Mouse (Mus musculus): ENCODE data around the gene Atp6v0d1. TPM values are rescaled to one million over a fixed set of nuclear protein-coding genes. Genes with fewer than 3 reads are reported as not detected.

Atp6v0d1 gene
- polyA plus RNA-seq, 2 experiments, result 40.1 to 46.3 TPM

GRCm38 (mm10) chr8:105609771-105610170 lies 43.9 kb upstream of the Atp6v0d1 start:
- ATAC-seq (ENCODE audit: insufficient read depth) (no peak), DNase-seq (ENCODE audit: low read depth in 3 of 3, low spot score in 3 of 3) (no peak)
- 0 out of 2 replicates have a peak overlapping the region, but pooled peaks have one; percentile 18 for H3K9ac ChIP-seq (replicated peaks)
- peak overlapping the region; percentile 51 for H3K4me2 ChIP-seq (ENCODE audit: low read depth)
- peak overlapping the region; percentile 48 for H3K27ac ChIP-seq
- WGBS (ENCODE audit: insufficient replicate concordance), result 5% methylated on average over 4 of the region's 4 CpGs
- no peak overlapping the region for H3K4me3 ChIP-seq (ENCODE audit: insufficient read depth in 1 of 2, low read depth in 2 of 2, low read length in 2 of 2)
- no peaks in the 10 kb centered on the region for H3K36me3 ChIP-seq (replicated peaks; ENCODE audit: control insufficient read depth, insufficient read depth, low read depth)
- H3K9me3 ChIP-seq (ENCODE audit: control insufficient read depth, low read length), result no peaks in the 10 kb centered on the region
- no peaks in the 10 kb centered on the region for H3K27me3 ChIP-seq (ENCODE audit: control insufficient read depth, insufficient read depth, low read length)
- peaks cover 39 to 51% of the 10 kb centered on the region in 2 experiments for H3K4me1 ChIP-seq (replicated peaks; ENCODE audit: control insufficient read depth in 2 of 2, insufficient read depth in 2 of 2, low read length in 1 of 2)
- no peak for TF ChIP-seq EP300 (IDR thresholded peaks at IDR 0.05; ENCODE audit: low read depth)

GRCm38 (mm10) chr8:105609355-105609754 lies 43.5 kb upstream of the Atp6v0d1 start:
- Histone ChIP-seq H3K27ac (peak overlapping the region; percentile 48), H3K36me3 (replicated peaks; ENCODE audit: control insufficient read depth, insufficient read depth, low read depth) (no peaks in the 10 kb centered on the region), H3K9me3 (ENCODE audit: control insufficient read depth, low read length) (no peaks in the 10 kb centered on the region), H3K4me3 (ENCODE audit: insufficient read depth in 1 of 2, low read depth in 2 of 2, low read length in 2 of 2) (no peak overlapping the region), H3K9ac (replicated peaks) (0 out of 2 replicates have a peak overlapping the region, but pooled peaks have one; percentile 18), H3K4me1 (replicated peaks; ENCODE audit: control insufficient read depth in 2 of 2, insufficient read depth in 2 of 2, low read length in 1 of 2) (peaks cover 43 to 56% of the 10 kb centered on the region in 2 experiments), H3K4me2 (ENCODE audit: low read depth) (peak overlapping the region; percentile 51), H3K27me3 (ENCODE audit: control insufficient read depth, insufficient read depth, low read length) (no peaks in the 10 kb centered on the region)
- ATAC-seq (ENCODE audit: insufficient read depth) (peak; percentile 59), DNase-seq (ENCODE audit: low read depth in 3 of 3, low spot score in 3 of 3) (peak; percentile 50 to 64 (median 55))
- 6% methylated on average over 2 of the region's 2 CpGs for WGBS (ENCODE audit: insufficient replicate concordance)
- TF ChIP-seq CTCF (IDR thresholded peaks at IDR 0.05; ENCODE audit: low read depth) (no peak), EP300 (IDR thresholded peaks at IDR 0.05; ENCODE audit: low read depth) (peak; percentile 96)

GRCm38 (mm10) chr8:105607684-105608083 lies 41.8 kb upstream of the Atp6v0d1 start:
- Histone ChIP-seq H3K4me3 (ENCODE audit: insufficient read depth in 1 of 2, low read depth in 2 of 2, low read length in 2 of 2) (no peak overlapping the region), H3K27ac (no peak overlapping the region)
- no peak for TF ChIP-seq EP300 (IDR thresholded peaks at IDR 0.05; ENCODE audit: low read depth)
- TF ChIP-seq CTCF (IDR thresholded peaks at IDR 0.05; ENCODE audit: low read depth), result peak; percentile 83

GRCm38 (mm10) chr8:105607062-105607461 lies 41.2 kb upstream of the Atp6v0d1 start:
- peaks cover 41 to 56% of the 10 kb centered on the region in 2 experiments for H3K4me1 ChIP-seq (replicated peaks; ENCODE audit: control insufficient read depth in 2 of 2, insufficient read depth in 2 of 2, low read length in 1 of 2)
- 5% methylated on average over 10 of the region's 10 CpGs for WGBS (ENCODE audit: insufficient replicate concordance)

More at GRCm38 (mm10) chr8:105607684-105608083, 41.8 kb upstream of the Atp6v0d1 start:
- DNase-seq (ENCODE audit: low read depth in 3 of 3, low spot score in 3 of 3), result peak; percentile 51 to 62 (median 59)
- 5% methylated on average over 4 of the region's 4 CpGs for WGBS (ENCODE audit: insufficient replicate concordance)
- peaks cover 41 to 58% of the 10 kb centered on the region in 2 experiments for H3K4me1 ChIP-seq (replicated peaks; ENCODE audit: control insufficient read depth in 2 of 2, insufficient read depth in 2 of 2, low read length in 1 of 2)
- H3K9ac ChIP-seq (replicated peaks), result no peak overlapping the region
- ATAC-seq (ENCODE audit: insufficient read depth), result no peak
- H3K27me3 ChIP-seq (ENCODE audit: control insufficient read depth, insufficient read depth, low read length), result no peaks in the 10 kb centered on the region
- H3K9me3 ChIP-seq (ENCODE audit: control insufficient read depth, low read length), result no peaks in the 10 kb centered on the region
- H3K36me3 ChIP-seq (replicated peaks; ENCODE audit: control insufficient read depth, insufficient read depth, low read depth), result no peaks in the 10 kb centered on the region
- H3K4me2 ChIP-seq (ENCODE audit: low read depth), result peak overlapping the region; percentile 99; the same call in 1 of the 2 replicates

GRCm38 (mm10) chr8:105606189-105607023 lies 40.6 kb upstream of the Atp6v0d1 start:
- Histone ChIP-seq H3K27me3 (ENCODE audit: control insufficient read depth, insufficient read depth, low read length) (no peaks in the 10 kb centered on the region), H3K4me2 (ENCODE audit: low read depth) (peak overlapping the region; percentile 99), H3K4me3 (ENCODE audit: insufficient read depth in 1 of 2, low read depth in 2 of 2, low read length in 2 of 2) (peak overlapping the region; percentile 67 to 82), H3K9ac (replicated peaks) (peak overlapping the region; percentile 85), H3K36me3 (replicated peaks; ENCODE audit: control insufficient read depth, insufficient read depth, low read depth) (no peaks in the 10 kb centered on the region), H3K4me1 (replicated peaks; ENCODE audit: control insufficient read depth in 2 of 2, insufficient read depth in 2 of 2, low read length in 1 of 2) (peaks cover 41 to 55% of the 10 kb centered on the region in 2 experiments), H3K9me3 (ENCODE audit: control insufficient read depth, low read length) (no peaks in the 10 kb centered on the region), H3K27ac (no peak overlapping the region)
- DNase-seq (ENCODE audit: low read depth in 3 of 3, low spot score in 3 of 3) (peak; percentile 49 to 62 (median 55)), ATAC-seq (ENCODE audit: insufficient read depth) (peak; percentile 21; the same call in 1 of the 2 replicates)
- TF ChIP-seq CTCF (IDR thresholded peaks at IDR 0.05; ENCODE audit: low read depth) (no peak), EP300 (IDR thresholded peaks at IDR 0.05; ENCODE audit: low read depth) (no peak)
- WGBS (ENCODE audit: insufficient replicate concordance), result under 1% methylated on average over 30 of the region's 30 CpGs

More at GRCm38 (mm10) chr8:105607062-105607461, 41.2 kb upstream of the Atp6v0d1 start:
- peak overlapping the region; percentile 99 for H3K4me2 ChIP-seq (ENCODE audit: low read depth)
- peak overlapping the region; percentile 85 for H3K9ac ChIP-seq (replicated peaks)
- H3K27me3 ChIP-seq (ENCODE audit: control insufficient read depth, insufficient read depth, low read length), result no peaks in the 10 kb centered on the region
- H3K4me3 ChIP-seq (ENCODE audit: insufficient read depth in 1 of 2, low read depth in 2 of 2, low read length in 2 of 2), result peak overlapping the region; percentile 67 to 82
- H3K27ac ChIP-seq, result no peak overlapping the region; the same call in 1 of the 2 replicates
- no peak for DNase-seq (ENCODE audit: low read depth in 3 of 3, low spot score in 3 of 3)
- no peak for ATAC-seq (ENCODE audit: insufficient read depth)
- no peaks in the 10 kb centered on the region for H3K36me3 ChIP-seq (replicated peaks; ENCODE audit: control insufficient read depth, insufficient read depth, low read depth)
- TF ChIP-seq CTCF (IDR thresholded peaks at IDR 0.05; ENCODE audit: low read depth) (no peak), EP300 (IDR thresholded peaks at IDR 0.05; ENCODE audit: low read depth) (no peak)
- H3K9me3 ChIP-seq (ENCODE audit: control insufficient read depth, low read length), result no peaks in the 10 kb centered on the region
